Mouse (Mus musculus): ENCODE measurements around the gene Pde6h. TPM values are rescaled to one million over a fixed set of nuclear protein-coding genes. Genes with fewer than 3 reads are reported as not detected.

Gene Pde6h
- polyA plus RNA-seq, 1 experiment from 2014 or later, result 0.47 TPM

DNA sequence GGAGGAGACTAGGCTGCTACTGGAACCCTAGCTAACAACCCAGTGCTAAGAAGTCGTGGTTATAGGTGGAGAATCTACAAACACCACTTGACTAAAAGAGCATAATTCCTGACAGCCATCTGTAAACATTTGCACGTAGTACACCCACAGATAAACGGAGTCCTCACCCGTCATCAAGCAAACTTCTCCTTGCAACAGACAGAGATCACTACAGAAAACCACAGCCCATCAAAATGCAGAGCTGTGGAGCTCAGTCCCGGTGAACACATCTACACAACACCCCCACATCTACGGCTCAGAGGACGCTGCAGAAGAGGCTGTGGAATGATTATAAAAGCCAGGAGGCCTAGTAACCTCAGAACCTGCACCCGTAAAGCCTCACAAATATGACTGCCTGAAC, 20.9 kb downstream of the Pde6h start:
- Histone ChIP-seq H3K9me3 (no peaks in the 10 kb centered on the region), H3K9ac (no peak overlapping the region), H3K36me3 (no peaks in the 10 kb centered on the region), H3K4me1 (peaks cover 25% of the 10 kb centered on the region), H3K27ac (no peak overlapping the region), H3K27me3 (no peaks in the 10 kb centered on the region), H3K4me2 (no peak overlapping the region), H3K4me3 (no peak overlapping the region)
- 62% methylated on average over 8 of the region's 8 CpGs for WGBS
- no peak for ATAC-seq (ENCODE audit: borderline replicate concordance, extremely low read depth, low FRiP score, low TSS enrichment)

GRCm38 (mm10) chr6:136946241-136946640, 22.6 kb downstream of the Pde6h start:
- no peaks in the 10 kb centered on the region for H3K36me3 ChIP-seq
- 59% methylated on average over 5 of the region's 5 CpGs for WGBS
- no peaks in the 10 kb centered on the region for H3K27me3 ChIP-seq
- H3K4me2 ChIP-seq, result no peak overlapping the region
- H3K4me3 ChIP-seq, result no peak overlapping the region
- H3K9ac ChIP-seq, result no peak overlapping the region
- H3K4me1 ChIP-seq, result peaks cover 9% of the 10 kb centered on the region
- H3K27ac ChIP-seq, result no peak overlapping the region
- H3K9me3 ChIP-seq, result no peaks in the 10 kb centered on the region
- ATAC-seq (ENCODE audit: borderline replicate concordance, extremely low read depth, low FRiP score, low TSS enrichment), result no peak

GRCm38 (mm10) chr6:136946943-136947342, 23.3 kb downstream of the Pde6h start:
- H3K9me3 ChIP-seq, result no peaks in the 10 kb centered on the region
- no peak overlapping the region for H3K9ac ChIP-seq
- ATAC-seq (ENCODE audit: borderline replicate concordance, extremely low read depth, low FRiP score, low TSS enrichment), result no peak
- H3K27ac ChIP-seq, result no peak overlapping the region
- no peak overlapping the region for H3K4me2 ChIP-seq
- H3K4me1 ChIP-seq, result peaks cover 2% of the 10 kb centered on the region; the same call in 1 of the 2 replicates
- 46% methylated on average over 9 of the region's 9 CpGs for WGBS
- no peak overlapping the region for H3K4me3 ChIP-seq
- H3K27me3 ChIP-seq, result no peaks in the 10 kb centered on the region
- no peaks in the 10 kb centered on the region for H3K36me3 ChIP-seq

DNA sequence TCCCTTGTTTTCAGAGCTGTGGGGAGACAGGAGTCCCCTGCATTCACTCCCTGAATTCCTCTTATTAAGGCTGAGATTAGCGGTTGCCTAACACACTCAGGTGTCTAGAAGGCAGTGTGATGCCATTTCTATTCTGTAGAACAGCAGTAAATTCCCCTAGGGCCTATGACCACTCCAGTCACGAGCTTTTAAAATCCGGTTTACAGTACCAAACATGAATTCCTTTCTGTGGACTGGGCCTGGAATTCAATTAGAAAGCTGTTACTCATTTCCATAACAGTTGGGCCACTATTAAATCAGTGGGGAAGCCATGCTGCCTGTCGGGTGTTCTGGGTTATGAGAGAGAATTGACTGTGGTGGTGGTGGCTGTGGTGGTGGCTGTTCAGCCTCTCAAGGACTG, 24.1 kb downstream of the Pde6h start:
- ATAC-seq (ENCODE audit: borderline replicate concordance, extremely low read depth, low FRiP score, low TSS enrichment), result no peak
- Histone ChIP-seq H3K4me1 (no peaks in the 10 kb centered on the region), H3K27ac (no peak overlapping the region), H3K9me3 (no peaks in the 10 kb centered on the region), H3K4me2 (no peak overlapping the region), H3K36me3 (no peaks in the 10 kb centered on the region), H3K9ac (no peak overlapping the region), H3K27me3 (no peaks in the 10 kb centered on the region), H3K4me3 (no peak overlapping the region)
- WGBS, result 73% methylated on average over 4 of the region's 4 CpGs

GRCm38 (mm10) chr6:136950171-136950570, 26.5 kb downstream of the Pde6h start:
- Histone ChIP-seq H3K9me3 (no peaks in the 10 kb centered on the region), H3K4me1 (no peaks in the 10 kb centered on the region), H3K27me3 (no peaks in the 10 kb centered on the region), H3K27ac (no peak overlapping the region), H3K4me3 (no peak overlapping the region), H3K9ac (no peak overlapping the region), H3K4me2 (no peak overlapping the region), H3K36me3 (no peaks in the 10 kb centered on the region)
- WGBS, result 88% methylated on average over 2 of the region's 2 CpGs
- ATAC-seq (ENCODE audit: borderline replicate concordance, extremely low read depth, low FRiP score, low TSS enrichment), result no peak

DNA sequence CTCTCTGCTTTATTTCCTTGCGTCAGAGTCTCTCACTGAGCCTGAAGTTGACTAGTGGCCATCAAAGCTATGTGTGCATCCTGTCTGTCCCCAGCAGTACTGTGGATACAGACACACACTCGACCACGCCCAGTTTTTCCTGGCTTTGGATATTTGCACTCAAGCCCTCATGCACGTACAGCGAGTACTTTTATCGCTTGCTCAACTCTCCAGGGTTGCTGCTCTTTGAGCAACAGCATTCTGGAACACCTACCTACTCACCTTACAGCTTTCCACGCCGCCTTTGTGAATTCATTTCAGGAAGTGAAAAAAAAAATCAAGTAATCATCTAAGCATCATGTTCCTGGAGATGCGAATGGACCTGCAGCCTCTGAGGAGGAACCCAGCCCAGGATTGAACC, 29.3 kb downstream of the Pde6h start:
- Histone ChIP-seq H3K4me1 (no peaks in the 10 kb centered on the region), H3K4me3 (no peak overlapping the region), H3K27me3 (no peaks in the 10 kb centered on the region), H3K36me3 (no peaks in the 10 kb centered on the region), H3K27ac (no peak overlapping the region), H3K9me3 (no peaks in the 10 kb centered on the region), H3K9ac (no peak overlapping the region), H3K4me2 (no peak overlapping the region)
- no peak for ATAC-seq (ENCODE audit: borderline replicate concordance, extremely low read depth, low FRiP score, low TSS enrichment)
- 74% methylated on average over 9 of the region's 9 CpGs for WGBS

GRCm38 (mm10) chr6:136954192-136954591, 30.6 kb downstream of the Pde6h start:
- ATAC-seq (ENCODE audit: borderline replicate concordance, extremely low read depth, low FRiP score, low TSS enrichment), result no peak
- H3K9me3 ChIP-seq, result no peaks in the 10 kb centered on the region
- 69% methylated on average over 6 of the region's 6 CpGs for WGBS
- H3K27ac ChIP-seq, result no peak overlapping the region
- H3K36me3 ChIP-seq, result no peaks in the 10 kb centered on the region
- no peak overlapping the region for H3K9ac ChIP-seq
- no peak overlapping the region for H3K4me3 ChIP-seq
- no peaks in the 10 kb centered on the region for H3K27me3 ChIP-seq
- no peak overlapping the region for H3K4me2 ChIP-seq
- no peaks in the 10 kb centered on the region for H3K4me1 ChIP-seq

DNA sequence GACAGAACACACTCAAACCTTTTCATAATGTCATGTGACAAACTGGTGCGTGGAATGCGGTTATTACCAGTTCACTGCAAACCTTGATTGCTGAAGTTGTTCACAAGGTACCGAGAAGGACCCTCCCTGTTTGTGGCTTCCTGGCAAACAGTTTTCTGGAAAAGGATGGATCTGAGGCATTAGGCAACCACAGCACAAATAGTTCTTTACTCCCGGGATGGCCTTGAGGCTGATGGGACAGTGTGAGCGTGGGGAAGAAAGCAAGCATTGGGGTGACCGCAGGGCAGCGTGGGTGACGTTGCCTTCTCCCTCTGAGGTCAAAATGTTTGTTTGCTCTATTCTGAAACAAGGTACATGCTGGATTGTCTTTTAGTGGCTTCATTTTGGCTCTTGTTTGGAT, 31.1 kb downstream of the Pde6h start:
- no peaks in the 10 kb centered on the region for H3K4me1 ChIP-seq
- ATAC-seq (ENCODE audit: borderline replicate concordance, extremely low read depth, low FRiP score, low TSS enrichment), result no peak
- no peak overlapping the region for H3K27ac ChIP-seq
- no peak overlapping the region for H3K4me2 ChIP-seq
- H3K4me3 ChIP-seq, result no peak overlapping the region
- no peaks in the 10 kb centered on the region for H3K9me3 ChIP-seq
- 77% methylated on average over 8 of the region's 8 CpGs for WGBS
- no peaks in the 10 kb centered on the region for H3K27me3 ChIP-seq
- H3K9ac ChIP-seq, result no peak overlapping the region
- no peaks in the 10 kb centered on the region for H3K36me3 ChIP-seq

DNA sequence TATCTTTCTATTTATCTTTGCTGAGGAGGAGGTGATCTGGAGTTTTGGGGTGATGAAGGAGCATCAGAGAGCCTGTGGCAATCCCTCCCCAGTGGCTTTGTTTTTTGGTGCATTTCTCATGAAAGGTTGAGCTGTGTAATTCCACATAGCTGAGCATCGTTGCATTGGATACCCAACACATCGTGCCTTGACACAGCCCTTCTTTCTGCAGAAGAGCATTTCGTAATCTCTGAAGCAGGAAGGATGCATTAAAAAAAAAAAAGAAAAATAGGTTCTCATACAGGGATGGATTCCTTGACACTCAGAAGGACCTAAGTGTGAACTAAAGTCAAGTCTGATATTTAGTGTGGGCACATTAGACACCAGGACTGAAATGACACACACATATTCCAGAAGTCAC, 31.6 kb downstream of the Pde6h start:
- H3K4me2 ChIP-seq, result no peak overlapping the region
- H3K27ac ChIP-seq, result no peak overlapping the region
- H3K36me3 ChIP-seq, result no peaks in the 10 kb centered on the region
- no peaks in the 10 kb centered on the region for H3K9me3 ChIP-seq
- H3K27me3 ChIP-seq, result no peaks in the 10 kb centered on the region
- 76% methylated on average over 3 of the region's 3 CpGs for WGBS
- H3K4me1 ChIP-seq, result no peaks in the 10 kb centered on the region
- H3K4me3 ChIP-seq, result no peak overlapping the region
- no peak for ATAC-seq (ENCODE audit: borderline replicate concordance, extremely low read depth, low FRiP score, low TSS enrichment)
- H3K9ac ChIP-seq, result no peak overlapping the region

- no peaks in the 10 kb centered on the region for H3K36me3 ChIP-seq
- no peak overlapping the region for H3K27ac ChIP-seq
- no peaks in the 10 kb centered on the region for H3K27me3 ChIP-seq
- no peak for ATAC-seq (ENCODE audit: borderline replicate concordance, extremely low read depth, low FRiP score, low TSS enrichment)
- no peaks in the 10 kb centered on the region for H3K4me1 ChIP-seq
- WGBS, result 69% methylated on average over 7 of the region's 7 CpGs
- H3K9ac ChIP-seq, result no peak overlapping the region
- no peak overlapping the region for H3K4me2 ChIP-seq
- no peaks in the 10 kb centered on the region for H3K9me3 ChIP-seq
- no peak overlapping the region for H3K4me3 ChIP-seq
These were observed 33.4 kb downstream of the Pde6h start for GRCm38 (mm10) chr6:136957062-136957461.

GRCm38 (mm10) chr6:136959131-136959530, 35.5 kb downstream of the Pde6h start:
- 46% methylated on average over 11 of the region's 11 CpGs for WGBS
- no peaks in the 10 kb centered on the region for H3K36me3 ChIP-seq
- H3K4me1 ChIP-seq, result no peaks in the 10 kb centered on the region
- H3K9me3 ChIP-seq, result no peaks in the 10 kb centered on the region
- no peak overlapping the region for H3K4me3 ChIP-seq
- no peak; the same call in 1 of the 2 replicates for ATAC-seq (ENCODE audit: borderline replicate concordance, extremely low read depth, low FRiP score, low TSS enrichment)
- H3K4me2 ChIP-seq, result no peak overlapping the region
- no peaks in the 10 kb centered on the region for H3K27me3 ChIP-seq
- no peak overlapping the region for H3K27ac ChIP-seq
- no peak overlapping the region for H3K9ac ChIP-seq

GRCm38 (mm10) chr6:136962957-136963356, 39.3 kb downstream of the Pde6h start:
- H3K27ac ChIP-seq, result no peak overlapping the region
- no peak overlapping the region for H3K4me3 ChIP-seq
- no peak overlapping the region for H3K4me2 ChIP-seq
- no peaks in the 10 kb centered on the region for H3K4me1 ChIP-seq
- no peak for ATAC-seq (ENCODE audit: borderline replicate concordance, extremely low read depth, low FRiP score, low TSS enrichment)
- H3K27me3 ChIP-seq, result no peaks in the 10 kb centered on the region
- 70% methylated on average over 11 of the region's 11 CpGs for WGBS
- no peaks in the 10 kb centered on the region for H3K36me3 ChIP-seq
- H3K9me3 ChIP-seq, result no peaks in the 10 kb centered on the region
- no peak overlapping the region for H3K9ac ChIP-seq
